Mouse (Mus musculus): ENCODE data around the gene Wdr4. TPM values are rescaled to one million over a fixed set of nuclear protein-coding genes. Genes with fewer than 3 reads are reported as not detected.
"Not testable (repeated sequence)": the region's sequence is repeated elsewhere in the genome, so short reads cannot be mapped to it uniquely, and the experiment has no call there.

The Wdr4 gene
- polyA plus RNA-seq, 1 experiment: 24.9 TPM

- no peaks in the 10 kb centered on the region for H3K27me3 ChIP-seq (ENCODE audit: control insufficient read depth, insufficient read depth, low read length)
- WGBS: 4% methylated on average over 12 of the region's 12 CpGs
- no peak for TF ChIP-seq POLR2A (IDR thresholded peaks at IDR 0.05; ENCODE audit: low read depth, low read length)
- no peak for TF ChIP-seq CTCF (IDR thresholded peaks at IDR 0.05; ENCODE audit: extremely low read depth, insufficient read depth, insufficient read length, insufficient replicate concordance)
- DNase-seq (ENCODE audit: low read depth in 1 of 2, low spot score in 2 of 2): peak in 1 of 2 experiments; percentile 15
- H3K4me1 ChIP-seq (ENCODE audit: control insufficient read depth, insufficient read depth, insufficient read length): peaks cover 9% of the 10 kb centered on the region; the same call in 1 of the 2 replicates
- H3K36me3 ChIP-seq (ENCODE audit: control insufficient read depth, insufficient read depth, low read length): no peaks in the 10 kb centered on the region
- H3K4me3 ChIP-seq (ENCODE audit: extremely low read depth, insufficient read depth, insufficient read length): peak overlapping the region; percentile 74; the same call in 1 of the 2 replicates
- H3K27ac ChIP-seq (ENCODE audit: insufficient read depth, low read length): peak overlapping the region; percentile 84
Measured at GRCm38 (mm10) chr17:31563632-31564014, 43.8 kb upstream of the Wdr4 start.

- Histone ChIP-seq H3K4me1 (ENCODE audit: control insufficient read depth, insufficient read depth, insufficient read length) (no peaks in the 10 kb centered on the region; the same call in 1 of the 2 replicates), H3K36me3 (ENCODE audit: control insufficient read depth, insufficient read depth, low read length) (no peaks in the 10 kb centered on the region), H3K27me3 (ENCODE audit: control insufficient read depth, insufficient read depth, low read length) (no peaks in the 10 kb centered on the region), H3K27ac (ENCODE audit: insufficient read depth, low read length) (no peak overlapping the region), H3K4me3 (ENCODE audit: extremely low read depth, insufficient read depth, insufficient read length) (no peak overlapping the region)
- TF ChIP-seq CTCF (IDR thresholded peaks at IDR 0.05; ENCODE audit: extremely low read depth, insufficient read depth, insufficient read length, insufficient replicate concordance): no peak
- no peak for TF ChIP-seq POLR2A (IDR thresholded peaks at IDR 0.05; ENCODE audit: low read depth, low read length)
- no peak for DNase-seq (ENCODE audit: low read depth in 1 of 2, low spot score in 2 of 2)
- WGBS: 74% methylated on average over 11 of the region's 11 CpGs
Measured at GRCm38 (mm10) chr17:31559021-31559789, 39.4 kb upstream of the Wdr4 start.

GRCm38 (mm10) chr17:31557947-31558542, 38.3 kb upstream of the Wdr4 start:
- Histone ChIP-seq H3K27ac (ENCODE audit: insufficient read depth, low read length) (no peak overlapping the region; the same call in 1 of the 2 replicates), H3K27me3 (ENCODE audit: control insufficient read depth, insufficient read depth, low read length) (no peaks in the 10 kb centered on the region), H3K36me3 (ENCODE audit: control insufficient read depth, insufficient read depth, low read length) (no peaks in the 10 kb centered on the region), H3K4me1 (ENCODE audit: control insufficient read depth, insufficient read depth, insufficient read length) (no peaks in the 10 kb centered on the region; the same call in 1 of the 2 replicates), H3K4me3 (ENCODE audit: extremely low read depth, insufficient read depth, insufficient read length) (no peak overlapping the region)
- TF ChIP-seq POLR2A (IDR thresholded peaks at IDR 0.05; ENCODE audit: low read depth, low read length) (no peak), CTCF (IDR thresholded peaks at IDR 0.05; ENCODE audit: extremely low read depth, insufficient read depth, insufficient read length, insufficient replicate concordance) (no peak)
- DNase-seq (ENCODE audit: low read depth in 1 of 2, low spot score in 2 of 2): no peak
- 83% methylated on average over 10 of the region's 10 CpGs for WGBS

- Histone ChIP-seq H3K27me3 (ENCODE audit: control insufficient read depth, insufficient read depth, low read length) (no peaks in the 10 kb centered on the region), H3K27ac (ENCODE audit: insufficient read depth, low read length) (no peak overlapping the region), H3K36me3 (ENCODE audit: control insufficient read depth, insufficient read depth, low read length) (no peaks in the 10 kb centered on the region), H3K4me3 (ENCODE audit: extremely low read depth, insufficient read depth, insufficient read length) (no peak overlapping the region), H3K4me1 (ENCODE audit: control insufficient read depth, insufficient read depth, insufficient read length) (no peaks in the 10 kb centered on the region; the same call in 1 of the 2 replicates)
- TF ChIP-seq CTCF (IDR thresholded peaks at IDR 0.05; ENCODE audit: extremely low read depth, insufficient read depth, insufficient read length, insufficient replicate concordance) (no peak), POLR2A (IDR thresholded peaks at IDR 0.05; ENCODE audit: low read depth, low read length) (no peak)
- 74% methylated on average over 11 of the region's 11 CpGs for WGBS
- no peak for DNase-seq (ENCODE audit: low read depth in 1 of 2, low spot score in 2 of 2)
Measured at GRCm38 (mm10) chr17:31557124-31557880, 37.5 kb upstream of the Wdr4 start.

- Histone ChIP-seq H3K4me1 (ENCODE audit: control insufficient read depth, insufficient read depth, insufficient read length) (no peaks in the 10 kb centered on the region; the same call in 1 of the 2 replicates), H3K36me3 (ENCODE audit: control insufficient read depth, insufficient read depth, low read length) (no peaks in the 10 kb centered on the region), H3K27ac (ENCODE audit: insufficient read depth, low read length) (no peak overlapping the region), H3K4me3 (ENCODE audit: extremely low read depth, insufficient read depth, insufficient read length) (no peak overlapping the region), H3K27me3 (ENCODE audit: control insufficient read depth, insufficient read depth, low read length) (no peaks in the 10 kb centered on the region)
- DNase-seq (ENCODE audit: low read depth in 1 of 2, low spot score in 2 of 2): no peak
- TF ChIP-seq POLR2A (IDR thresholded peaks at IDR 0.05; ENCODE audit: low read depth, low read length): no peak
- TF ChIP-seq CTCF (IDR thresholded peaks at IDR 0.05; ENCODE audit: extremely low read depth, insufficient read depth, insufficient read length, insufficient replicate concordance): no peak
- WGBS: 84% methylated on average over 4 of the region's 4 CpGs
Measured at GRCm38 (mm10) chr17:31556253-31556652, 36.5 kb upstream of the Wdr4 start.

- not testable (repeated sequence) for H3K27me3 ChIP-seq (ENCODE audit: control insufficient read depth, insufficient read depth, low read length); H3K4me1 ChIP-seq (ENCODE audit: control insufficient read depth, insufficient read depth, insufficient read length); H3K4me3 ChIP-seq (ENCODE audit: extremely low read depth, insufficient read depth, insufficient read length); DNase-seq (ENCODE audit: low read depth in 1 of 2, low spot score in 2 of 2); H3K36me3 ChIP-seq (ENCODE audit: control insufficient read depth, insufficient read depth, low read length); H3K27ac ChIP-seq (ENCODE audit: insufficient read depth, low read length)
- 94% methylated on average over 23 of the region's 23 CpGs for WGBS
Measured at GRCm38 (mm10) chr17:31552601-31553000, 32.8 kb upstream of the Wdr4 start.

Data from spleen, adult 2 months (tissue).